Mouse (Mus musculus): ENCODE data around the gene Mta2. TPM values are rescaled to one million over a fixed set of nuclear protein-coding genes. Genes with fewer than 3 reads are reported as not detected.

Mta2 gene
- total RNA-seq, 2 experiments from 2014 or later = 21.6 to 24.2 TPM

DNA sequence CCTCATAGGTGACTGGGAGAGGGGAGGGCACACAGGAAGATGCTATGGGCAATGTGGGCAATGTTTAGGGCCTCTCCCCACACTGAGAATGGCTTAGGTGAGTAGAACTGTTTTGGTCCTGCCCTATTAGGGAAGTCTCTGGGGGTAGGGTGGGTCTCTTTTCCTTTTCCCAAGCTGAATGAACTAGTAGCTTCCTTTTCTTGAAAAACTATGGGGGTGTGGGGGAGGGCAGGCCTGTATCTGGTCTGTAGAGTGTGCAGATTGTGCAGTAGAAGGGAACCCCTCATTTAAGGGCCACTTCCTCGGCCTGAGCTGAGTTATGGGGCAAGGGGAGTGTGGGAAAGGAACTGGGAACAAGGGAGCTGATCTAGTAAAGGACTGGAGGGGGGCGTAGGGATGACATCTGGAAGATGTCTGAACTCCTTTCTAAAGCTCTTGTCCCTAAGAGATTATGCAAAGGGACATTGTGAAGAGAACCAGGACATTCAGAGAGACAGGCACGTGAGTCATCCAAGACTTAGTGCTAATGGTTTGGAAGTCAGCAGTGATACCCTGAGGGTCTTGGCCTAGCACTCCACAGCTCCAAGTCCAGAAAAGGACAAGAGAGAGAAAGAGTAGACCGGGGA is 49.7 kb downstream of the Mta2 start:
- no peak for DNase-seq (ENCODE audit: low spot score)

DNA sequence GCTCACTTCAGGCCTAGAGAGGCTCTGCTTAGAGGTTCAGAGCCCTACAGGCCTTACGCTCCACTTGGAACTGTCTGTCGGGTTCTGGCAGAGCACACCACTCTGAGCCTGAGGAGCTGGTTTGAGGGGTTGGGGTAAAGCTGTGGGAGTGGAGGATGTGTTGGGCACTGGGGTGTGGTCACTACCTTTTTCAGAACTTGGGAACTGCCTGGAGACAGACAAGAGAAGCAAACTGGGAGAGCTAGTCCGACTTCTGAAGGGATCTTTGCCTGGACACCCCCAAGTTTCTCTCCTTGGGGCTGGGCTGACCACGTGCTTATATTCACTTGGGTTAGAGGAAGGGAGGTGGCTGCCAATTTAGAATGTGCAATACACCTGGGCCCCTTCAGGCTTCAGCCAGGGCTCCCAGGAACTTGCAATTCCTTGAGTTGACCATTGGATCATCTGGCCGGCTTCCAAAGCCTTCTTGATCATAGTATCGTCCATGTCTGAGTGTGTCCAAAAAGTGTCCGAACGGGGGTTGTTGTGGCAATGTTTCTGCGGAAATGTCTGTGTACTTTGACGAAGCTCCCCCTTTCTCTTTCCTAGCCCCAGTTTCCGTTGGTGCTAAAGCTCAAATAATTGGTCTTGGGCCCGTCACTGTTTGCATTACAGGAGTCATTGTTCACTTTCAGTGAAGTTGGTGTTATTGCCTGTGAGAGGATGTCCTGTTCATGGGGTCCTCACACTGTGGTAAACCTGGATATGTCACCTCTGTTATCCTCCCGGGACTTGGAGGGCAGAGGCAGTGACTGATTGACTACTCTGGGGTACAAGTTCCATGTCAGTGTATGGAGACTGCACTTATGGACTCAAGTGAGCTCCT is 50.4 kb downstream of the Mta2 start:
- DNase-seq (ENCODE audit: low spot score) = peak; percentile 55

- peak; percentile 94 for DNase-seq (ENCODE audit: low spot score)
Observed at GRCm38 (mm10) chr19:8992769-8993624, 51.3 kb downstream of the Mta2 start.

- DNase-seq (ENCODE audit: low spot score) = no peak
Observed at GRCm38 (mm10) chr19:8993625-8993912, 51.9 kb downstream of the Mta2 start.

DNA sequence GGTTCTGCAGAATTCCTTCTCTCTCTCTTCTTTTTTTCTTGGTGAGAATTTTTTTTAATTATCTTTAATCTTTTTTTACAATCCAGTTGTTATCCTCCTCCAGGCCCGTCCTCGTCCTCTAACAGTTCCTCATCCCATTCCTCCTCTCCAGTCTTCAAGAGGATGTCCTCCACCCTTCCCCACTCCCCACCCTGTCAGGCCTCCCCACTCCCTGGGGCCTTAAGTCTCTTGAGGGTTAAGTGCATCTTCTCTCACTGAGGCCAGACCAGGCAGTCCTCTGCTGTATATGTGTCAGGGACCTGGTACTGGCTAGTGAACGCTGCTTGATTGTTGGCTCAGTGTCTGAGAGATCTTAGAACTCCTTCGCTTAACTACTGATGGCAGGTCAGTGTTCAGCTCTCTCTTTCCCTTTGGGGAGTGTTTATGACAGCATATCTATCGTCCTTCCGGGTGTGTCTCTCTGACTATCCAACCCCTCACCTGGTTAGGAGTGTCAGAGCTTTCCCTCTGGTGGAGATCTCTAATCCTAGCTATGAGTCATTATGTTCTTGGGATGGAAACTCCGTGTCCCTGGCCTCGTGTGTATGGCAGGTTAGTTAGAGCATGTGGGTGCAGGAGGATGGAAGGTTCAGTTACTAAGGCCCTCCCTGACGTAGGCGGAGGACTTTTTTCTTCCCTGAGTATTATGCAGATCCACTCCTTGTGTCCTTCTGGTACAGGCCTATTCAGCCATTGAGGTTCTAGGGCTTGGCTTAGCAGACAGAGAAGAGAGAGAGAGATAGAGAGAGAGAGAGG is 53.3 kb downstream of the Mta2 start:
- no peak for DNase-seq (ENCODE audit: low spot score)

- DNase-seq (ENCODE audit: low spot score) = no peak
Observed at GRCm38 (mm10) chr19:8996601-8997000, 54.9 kb downstream of the Mta2 start.

- DNase-seq (ENCODE audit: low spot score) = peak; percentile 93
Observed at GRCm38 (mm10) chr19:8997546-8997945, 55.9 kb downstream of the Mta2 start.

DNA sequence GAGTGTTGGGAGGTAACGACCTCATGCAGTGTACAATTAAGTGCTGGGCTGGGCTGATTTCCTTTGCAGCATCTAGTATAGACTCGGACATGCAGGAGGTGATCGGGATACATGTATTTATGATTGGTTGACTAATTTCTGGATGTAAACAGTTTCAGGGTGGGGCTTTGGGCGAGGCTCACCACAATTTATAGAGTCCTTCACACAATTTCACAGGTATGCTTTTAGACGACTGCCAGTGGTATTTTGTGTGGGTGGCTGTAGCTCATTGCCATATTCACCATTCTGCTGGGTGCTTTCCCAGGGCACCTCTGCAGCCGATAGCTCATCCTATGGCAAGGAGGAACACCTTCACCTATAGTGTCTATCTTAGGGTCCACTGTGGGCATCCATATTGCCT is 56.9 kb downstream of the Mta2 start:
- no peak for DNase-seq (ENCODE audit: low spot score)

- DNase-seq (ENCODE audit: low spot score) = no peak
Observed at GRCm38 (mm10) chr19:8999223-8999622, 57.5 kb downstream of the Mta2 start.

Other genes with a start within 250 kb of the Mta2 start
- 10 to 100 TPM; 30.2 to 37.3 TPM for gene Slc3a2, start 218.5 kb upstream of the Mta2 start, total RNA-seq (2021)
- 10 to 100 TPM; 16.4 to 16.9 TPM for gene Wdr74, start 206.0 kb upstream of the Mta2 start, total RNA-seq (2021)
- gene 1700092M07Rik, start 201.2 kb upstream of the Mta2 start, total RNA-seq (2021) = 1 to 10 TPM in 1 of 2 experiments, not detected in 1; 1.0 TPM
- gene Stx5a, start 200.5 kb upstream of the Mta2 start, total RNA-seq (2021) = 10 to 100 TPM; 16.0 to 16.6 TPM
- 10 to 100 TPM; 27.5 to 31.3 TPM for gene Nxf1, start 184.8 kb upstream of the Mta2 start, total RNA-seq (2021)
- gene Tmem223, start 170.9 kb upstream of the Mta2 start, total RNA-seq (2021) = 10 to 100 TPM; 91.0 to 99.3 TPM
- 1 to 10 TPM; 7.3 to 8.6 TPM for gene Tmem179b, start 167.4 kb upstream of the Mta2 start, total RNA-seq (2021)
- 1 to 10 TPM; 5.0 to 5.1 TPM for gene Taf6l, start 155.5 kb upstream of the Mta2 start, total RNA-seq (2021)
- gene Polr2g, start 143.3 kb upstream of the Mta2 start, total RNA-seq (2021) = 10 to 100 TPM; 37.7 to 38.3 TPM
- gene Zbtb3, start 139.3 kb upstream of the Mta2 start, total RNA-seq (2021) = 1 to 10 TPM in 1 of 2 experiments, under 1 TPM in 1; 0.76 to 1.1 TPM
- gene Ttc9c, start 122.5 kb upstream of the Mta2 start, total RNA-seq (2021) = 10 to 100 TPM; 11.1 to 13.6 TPM
- gene Hnrnpul2, start 121.9 kb upstream of the Mta2 start, total RNA-seq (2021) = 10 to 100 TPM; 41.2 to 44.3 TPM
- 1 to 10 TPM; 2.5 to 4.2 TPM for gene AC129217.1, start 112.1 kb upstream of the Mta2 start, total RNA-seq (2021)
- 10 to 100 TPM; 16.4 to 16.6 TPM for gene Bscl2, start 104.4 kb upstream of the Mta2 start, total RNA-seq (2021)
- not detected for gene Gng3, start 102.7 kb upstream of the Mta2 start, total RNA-seq (2021)
- 1 to 10 TPM; 5.6 to 8.8 TPM for gene Lrrn4cl, start 91.1 kb upstream of the Mta2 start, total RNA-seq (2021)
- 100 to 1,000 TPM; 204 to 206 TPM for gene Ubxn1, start 70.4 kb upstream of the Mta2 start, total RNA-seq (2021)
- 10 to 100 TPM; 57.2 to 63.9 TPM for gene Uqcc3, start 61.0 kb upstream of the Mta2 start, total RNA-seq (2021)
- 1 to 10 TPM; 2.9 to 5.3 TPM for gene Lbhd1, start 58.1 kb upstream of the Mta2 start, total RNA-seq (2021)
- not detected for gene Gm49403, start 57.9 kb upstream of the Mta2 start, total RNA-seq (2021)
- 10 to 100 TPM; 14.5 to 15.4 TPM for gene 1810009A15Rik, start 53.0 kb upstream of the Mta2 start, total RNA-seq (2021)
- gene Gm49416, start 52.9 kb upstream of the Mta2 start, total RNA-seq (2021) = 1 to 10 TPM; 1.2 to 2.3 TPM
- gene Ints5, start 48.9 kb upstream of the Mta2 start, total RNA-seq (2021) = 1 to 10 TPM; 9.2 to 9.9 TPM
- 10 to 100 TPM; 19.5 to 20.8 TPM for gene Ganab, start 43.8 kb upstream of the Mta2 start, total RNA-seq (2021)
- 10 to 100 TPM; 32.1 to 37.9 TPM for gene B3gat3, start 21.5 kb upstream of the Mta2 start, total RNA-seq (2021)
- 1 to 10 TPM; 7.8 TPM for gene Rom1, start 12.5 kb upstream of the Mta2 start, total RNA-seq (2021)
- gene Eml3, start 12.3 kb upstream of the Mta2 start, total RNA-seq (2021) = 1 to 10 TPM; 3.1 to 4.5 TPM
- 1 to 10 TPM; 7.6 to 8.2 TPM for gene Tut1, start 12.0 kb downstream of the Mta2 start, total RNA-seq (2021)
- gene Eef1g, start 25.2 kb downstream of the Mta2 start, total RNA-seq (2021) = 100 to 1,000 TPM; 452 to 469 TPM
- gene Ahnak, start 47.4 kb downstream of the Mta2 start, total RNA-seq (2021) = 100 to 1,000 TPM; 199 to 202 TPM
- gene Scgb1a1, start 146.1 kb downstream of the Mta2 start, total RNA-seq (2021) = not detected
- 10 to 100 TPM; 44.3 to 47.3 TPM for gene Asrgl1, start 193.8 kb downstream of the Mta2 start, total RNA-seq (2021)